Mouse (Mus musculus): ENCODE measurements around the gene Nrgn. TPM values are rescaled to one million over a fixed set of nuclear protein-coding genes. Genes with fewer than 3 reads are reported as not detected.
A peak's percentile ranks its signal among the peaks of the same experiment; 100 is the strongest.

Nrgn gene
- total RNA-seq, 2 experiments from 2014 or later = 1,609 to 1,636 TPM

DNA sequence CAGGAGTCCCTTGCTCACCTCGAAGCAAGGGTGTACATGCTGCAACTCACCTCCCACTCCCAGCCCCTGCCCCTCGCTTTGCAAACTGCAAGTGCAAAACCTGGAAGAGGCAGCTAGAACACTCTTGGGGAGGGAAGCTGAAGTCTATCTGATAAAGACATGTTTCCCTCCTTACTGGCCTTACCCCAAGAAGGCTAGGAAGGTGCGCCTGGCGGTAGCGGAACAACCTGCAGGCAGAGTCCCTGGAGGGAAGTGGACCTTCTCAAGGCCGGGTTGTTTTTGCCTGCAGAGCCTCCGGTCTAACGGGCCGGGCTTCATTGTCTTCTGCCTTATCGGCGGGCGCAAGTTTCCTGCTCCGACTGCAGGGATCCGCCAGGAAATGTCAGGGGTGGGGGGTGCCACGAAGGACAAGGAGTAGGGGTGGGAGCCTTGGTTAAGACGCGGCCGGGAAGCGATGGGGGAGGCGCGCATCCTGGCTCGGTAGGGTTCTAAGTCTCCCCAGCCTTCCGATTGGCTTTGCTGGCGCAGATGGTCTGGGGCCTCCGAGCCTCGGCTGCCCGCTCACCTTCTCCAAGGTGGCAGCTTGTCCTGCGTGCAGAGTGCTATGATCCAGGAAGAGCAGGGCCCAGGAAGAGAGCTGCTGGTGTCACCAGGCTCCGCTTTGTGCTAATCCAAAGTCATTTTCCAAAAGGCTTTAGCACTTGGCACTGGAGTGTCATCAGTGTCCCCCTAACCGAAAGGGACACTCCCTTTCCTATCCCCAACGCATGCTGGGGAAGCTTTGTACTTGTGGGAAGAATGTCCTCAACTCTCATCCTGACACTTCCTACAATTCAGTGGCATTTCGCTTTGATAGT, 22.4 kb downstream of the Nrgn start:
- DNase-seq (ENCODE audit: low spot score in 2 of 2) = no peak

DNA sequence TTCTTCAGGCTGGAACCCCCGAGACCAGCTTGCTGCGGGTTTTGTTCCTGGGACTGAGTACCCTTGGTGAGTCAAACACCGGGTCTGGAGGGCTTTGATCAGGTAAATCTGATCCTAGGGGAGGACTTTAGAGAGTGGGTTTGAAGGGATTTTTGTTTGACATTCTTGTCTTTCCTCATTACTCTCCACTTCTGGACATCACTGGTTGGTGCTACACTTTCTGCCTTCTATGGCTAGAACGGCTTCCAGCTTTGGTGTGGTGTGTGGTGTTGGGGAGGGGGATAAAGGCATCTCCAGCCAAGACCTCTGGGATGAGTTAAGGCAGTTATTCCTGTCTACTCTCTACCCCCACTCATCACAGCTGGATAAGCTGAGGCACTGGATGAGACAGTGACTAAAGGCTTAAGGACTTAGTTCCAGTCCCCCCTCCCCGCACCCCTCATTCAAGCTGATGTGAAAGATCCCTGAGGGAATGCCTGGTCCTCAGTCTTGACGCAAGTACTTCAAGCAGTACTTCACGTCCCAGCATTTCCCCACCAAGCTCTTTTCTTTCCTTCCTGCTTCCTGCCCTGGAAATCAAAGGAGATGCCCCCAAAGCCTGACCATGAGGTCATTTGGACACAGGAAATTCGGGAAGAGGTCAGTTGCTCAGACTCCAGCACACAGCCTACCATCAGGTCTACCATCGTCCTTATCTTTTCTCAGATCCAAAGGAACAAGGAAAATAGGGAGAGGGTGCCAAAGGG, 24.3 kb downstream of the Nrgn start:
- DNase-seq (ENCODE audit: low spot score in 2 of 2) = no peak

DNA sequence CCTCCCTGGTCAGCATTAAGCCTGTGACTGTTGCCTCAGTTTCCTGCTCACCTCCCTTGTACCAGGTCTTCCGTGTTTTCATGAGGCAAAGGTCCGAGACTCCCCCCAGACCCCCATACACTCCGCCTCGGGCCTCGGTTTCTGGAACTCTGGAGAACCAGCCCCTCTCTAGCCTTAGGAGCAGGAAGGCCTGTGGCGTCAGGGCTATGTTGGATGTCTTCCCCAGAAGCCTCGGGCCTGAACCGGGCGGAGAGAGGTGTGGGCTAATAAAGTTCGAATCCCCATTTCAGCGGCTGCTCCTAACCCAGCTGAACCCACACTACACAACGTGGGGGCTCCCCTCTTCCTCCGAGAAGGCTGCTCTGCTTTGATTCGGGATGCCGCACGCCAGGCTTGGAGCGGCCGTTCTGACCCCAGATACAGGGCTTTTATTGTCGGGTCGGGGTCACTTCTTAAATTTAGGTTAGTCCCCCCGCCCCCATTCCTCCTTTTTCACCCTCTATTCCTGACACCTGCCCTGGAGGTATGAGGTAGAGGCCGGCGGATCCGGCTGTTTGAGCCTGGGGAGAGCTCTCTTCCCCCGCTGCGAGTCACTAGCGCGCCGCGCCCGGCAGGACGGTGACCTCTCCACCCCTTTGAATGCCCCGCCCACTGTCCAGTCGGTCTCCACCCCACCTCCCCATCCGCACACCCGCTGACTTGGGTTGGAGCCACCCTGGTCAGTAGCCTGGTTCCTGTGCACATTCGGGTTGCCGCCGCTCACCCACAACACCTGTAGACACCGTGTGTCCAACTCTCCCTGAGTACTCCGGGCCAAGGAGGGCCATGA, 25.1 kb downstream of the Nrgn start, which contains the start of gene Esam:
Gene Esam, plus strand, starts transcription at position 683 of the 829 bp plus-strand sequence.
- DNase-seq (ENCODE audit: low spot score in 2 of 2) = no peak

DNA sequence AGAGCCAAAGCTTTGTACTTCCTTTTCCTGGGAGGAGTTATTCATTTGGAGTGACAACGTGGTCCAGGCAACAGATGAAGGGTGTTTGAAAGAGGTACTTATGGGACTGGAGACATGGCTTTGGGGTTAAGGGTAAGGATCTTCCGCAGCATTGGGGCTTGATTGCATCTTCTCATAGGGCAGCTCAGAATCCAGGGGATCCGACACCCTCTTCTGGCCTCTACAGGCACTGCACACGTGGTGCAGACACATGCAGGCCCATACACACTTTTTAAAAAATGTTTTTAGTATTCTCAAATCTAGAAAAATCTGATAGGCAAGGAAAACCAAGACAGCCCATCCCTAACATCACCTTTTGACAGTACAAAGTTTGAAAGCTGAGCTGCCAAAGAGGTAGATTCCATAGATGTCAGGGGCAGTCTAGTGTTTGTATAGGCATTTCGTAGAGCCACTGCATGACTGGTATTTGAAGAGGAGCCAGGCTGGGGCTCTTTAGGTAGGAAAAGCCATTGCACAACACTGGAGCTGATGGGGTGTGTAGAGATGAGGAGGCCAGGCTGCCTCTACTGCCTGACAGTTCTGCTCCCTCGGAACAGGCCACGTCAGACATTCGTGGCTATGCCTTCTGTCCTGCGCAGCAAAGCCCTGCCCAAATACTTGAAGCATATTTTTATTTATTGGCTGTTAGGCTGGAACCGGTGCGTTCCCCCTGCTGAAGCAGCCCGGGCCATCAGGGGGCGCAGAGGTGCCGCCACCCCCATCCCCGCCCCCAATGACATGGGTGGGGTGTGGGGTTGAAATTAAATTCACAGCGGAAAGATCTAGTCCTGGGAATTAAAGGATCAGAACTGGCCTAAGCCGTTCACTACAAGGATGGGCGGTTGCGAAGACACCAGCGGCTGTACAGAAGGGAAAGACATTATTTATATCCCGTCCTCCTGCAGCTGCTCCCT, 26.0 kb downstream of the Nrgn start:
- DNase-seq (ENCODE audit: low spot score in 2 of 2) = no peak

DNA sequence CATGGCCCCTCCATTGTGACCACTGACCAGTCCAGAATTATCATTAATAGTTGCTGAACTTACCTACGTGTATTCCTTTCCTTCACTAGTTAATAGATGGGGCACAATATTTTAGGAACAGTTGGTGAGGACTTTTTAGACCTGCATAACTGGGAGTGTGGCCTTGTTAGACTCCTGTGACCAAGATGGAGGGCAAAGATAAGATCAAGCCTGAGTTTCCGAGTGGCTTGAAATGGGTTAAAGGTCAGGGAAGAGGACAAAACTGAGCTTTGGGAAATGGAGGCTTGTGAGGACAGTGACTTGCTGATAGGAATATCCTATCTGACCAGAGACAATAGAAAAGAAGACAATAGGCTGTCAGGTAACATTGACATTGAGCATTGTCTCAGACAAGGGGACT, 27.2 kb downstream of the Nrgn start:
- DNase-seq (ENCODE audit: low spot score in 2 of 2) = no peak

DNA sequence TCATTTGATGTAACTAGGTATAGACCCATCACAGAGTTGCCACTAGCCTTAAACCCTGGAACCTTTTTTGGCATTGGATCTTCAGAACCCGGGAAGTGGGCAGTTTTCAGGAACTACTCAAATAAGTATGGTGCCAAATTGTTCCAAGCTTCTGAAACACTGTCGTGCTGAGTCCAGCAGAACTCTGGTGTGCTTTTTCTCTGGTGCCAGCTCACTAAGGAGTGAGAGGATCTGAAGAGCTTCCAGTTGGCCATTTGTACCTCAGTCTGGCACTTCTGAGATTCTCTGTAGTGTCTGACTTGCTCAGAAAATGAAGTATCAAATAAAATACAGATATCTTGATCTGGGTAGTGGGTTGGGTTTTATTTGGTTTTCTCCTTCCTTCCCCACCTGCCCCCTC, 32.7 kb downstream of the Nrgn start:
- no peak for DNase-seq (ENCODE audit: low spot score in 2 of 2)

DNA sequence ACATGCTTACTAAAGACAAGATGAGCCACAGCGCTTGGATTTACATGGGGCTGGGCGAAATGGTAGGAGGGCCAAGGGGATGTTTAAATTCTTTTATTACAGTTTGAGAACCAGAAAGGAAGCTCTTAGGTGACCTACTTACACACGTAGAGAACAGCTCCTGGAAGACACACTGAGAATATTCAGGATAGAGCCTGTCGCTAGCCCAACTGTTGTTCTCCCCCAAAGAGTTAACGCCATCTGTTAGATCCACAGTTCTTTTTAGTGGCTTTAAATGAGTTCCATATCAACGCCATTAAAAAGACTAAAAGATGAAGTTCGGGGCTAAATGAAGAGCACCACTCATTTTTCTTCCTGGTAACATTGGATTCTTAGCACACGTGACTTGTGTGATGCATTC, 33.7 kb downstream of the Nrgn start:
- no peak for DNase-seq (ENCODE audit: low spot score in 2 of 2)

DNA sequence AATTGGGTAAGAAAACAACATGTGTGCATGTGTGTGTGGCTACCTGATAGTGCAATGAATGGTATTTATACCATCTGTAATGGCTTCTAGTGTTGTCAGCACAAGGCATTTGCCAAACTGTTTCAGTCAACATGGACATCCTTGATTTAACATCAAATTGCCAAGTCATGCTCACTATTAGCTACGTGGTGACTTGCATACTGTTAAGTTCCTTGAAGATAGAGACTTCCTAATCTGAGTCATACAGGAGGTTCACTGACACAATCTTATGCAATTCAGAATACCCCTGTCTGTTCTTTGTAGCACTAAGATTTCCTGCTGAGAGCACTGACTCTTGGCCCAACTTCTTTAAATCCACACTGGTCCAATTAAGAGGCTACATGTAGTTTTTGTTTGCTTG, 35.2 kb downstream of the Nrgn start:
- no peak for DNase-seq (ENCODE audit: low spot score in 2 of 2)

DNA sequence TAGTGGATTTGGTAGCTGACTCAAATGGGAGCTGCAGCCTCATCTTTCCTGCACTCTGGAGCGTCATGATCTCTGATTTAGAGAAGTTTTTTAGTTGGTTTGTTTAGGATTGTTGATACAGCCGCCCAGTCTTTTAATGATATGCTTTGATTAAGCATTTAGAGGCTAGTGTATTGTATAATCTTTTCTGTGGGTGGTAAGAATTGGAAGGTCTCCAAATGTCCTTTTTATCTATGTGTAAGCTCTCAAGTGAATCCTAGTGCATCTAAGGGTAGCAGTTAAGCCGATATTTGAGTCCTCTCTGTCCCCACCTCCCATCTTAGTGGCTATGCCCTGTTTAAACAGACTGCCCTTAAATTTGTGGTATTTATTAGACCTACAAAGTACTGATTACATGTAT, 38.2 kb downstream of the Nrgn start:
- no peak for DNase-seq (ENCODE audit: low spot score in 2 of 2)

DNA sequence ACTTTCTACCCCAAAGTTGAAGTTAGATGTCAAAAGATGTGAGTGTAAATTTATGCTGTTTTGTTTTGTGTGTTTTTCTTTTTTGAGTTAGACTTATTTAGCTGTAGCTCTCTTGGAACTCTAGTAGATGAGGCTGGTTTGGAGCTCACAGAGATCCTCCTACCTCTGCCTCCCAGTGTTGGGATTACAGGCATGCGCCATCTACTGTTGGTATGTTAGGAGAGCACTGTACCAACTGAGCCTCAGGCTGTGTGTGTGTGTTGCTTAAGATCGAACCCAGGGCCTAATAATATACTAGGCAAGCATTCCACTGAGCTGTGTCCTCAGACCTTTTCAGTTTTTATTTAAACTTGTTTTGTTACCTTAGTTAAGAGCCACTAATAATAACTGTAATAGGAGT, 40.6 kb downstream of the Nrgn start:
- no peak for DNase-seq (ENCODE audit: low spot score in 2 of 2)

DNA sequence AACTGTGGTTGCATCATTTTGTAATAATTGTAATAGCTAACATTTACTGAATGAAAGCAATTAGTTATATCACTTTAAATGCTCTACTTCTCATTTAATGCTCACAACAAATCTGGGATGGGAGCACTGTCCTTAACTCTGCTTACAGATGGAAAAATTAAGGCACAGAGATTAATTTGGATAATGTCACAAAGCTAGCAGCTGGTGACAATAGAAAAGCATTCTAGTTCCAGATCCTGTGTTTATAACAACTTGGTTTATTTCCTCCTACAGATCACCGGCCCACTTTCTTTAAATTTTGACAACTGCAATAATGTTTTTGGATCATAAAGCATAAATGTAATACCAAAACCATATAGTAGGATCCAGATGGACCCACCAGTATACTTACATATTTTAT, 46.7 kb downstream of the Nrgn start:
- peak in 1 of 2 experiments; percentile 57 for DNase-seq (ENCODE audit: low spot score in 2 of 2)

DNA sequence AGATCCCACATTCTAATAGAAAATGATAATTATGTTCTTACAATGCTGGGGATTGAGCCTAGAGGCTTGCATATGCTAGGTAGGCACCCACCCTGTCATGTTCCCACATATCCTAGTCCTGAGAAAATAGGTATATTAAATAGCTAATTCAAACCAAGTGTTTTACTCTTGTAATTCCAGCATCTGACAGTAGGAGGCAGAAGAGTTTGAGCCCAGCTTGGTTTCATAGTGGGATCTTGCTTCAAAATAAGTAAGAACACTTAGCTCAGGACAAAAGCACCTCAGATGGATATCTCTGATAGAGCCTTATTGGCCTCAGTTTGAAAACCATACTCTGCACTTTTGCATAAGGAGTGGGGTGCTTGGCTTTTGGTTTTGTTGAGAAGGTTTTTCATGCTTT, 48.4 kb downstream of the Nrgn start:
- DNase-seq (ENCODE audit: low spot score in 2 of 2) = no peak

DNA sequence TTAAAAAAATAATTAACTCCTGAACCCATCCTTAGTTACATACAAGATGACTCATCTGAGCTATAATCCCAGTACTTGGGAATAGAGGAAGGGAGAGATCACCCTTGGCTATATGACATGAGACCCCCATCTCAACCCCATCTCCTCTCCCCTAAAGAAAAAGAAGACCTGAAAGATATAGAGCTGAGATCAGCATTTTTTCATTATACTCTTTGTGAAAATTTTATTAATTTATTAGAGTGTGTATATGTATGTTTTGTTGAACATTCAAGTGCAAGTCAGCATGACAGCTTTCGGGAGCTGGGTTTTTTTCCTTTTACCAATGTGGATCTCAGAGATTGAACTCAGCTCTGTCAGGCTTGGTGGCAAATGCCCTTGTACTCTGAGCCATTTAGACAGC, 51.5 kb downstream of the Nrgn start:
- no peak for DNase-seq (ENCODE audit: low spot score in 2 of 2)

DNA sequence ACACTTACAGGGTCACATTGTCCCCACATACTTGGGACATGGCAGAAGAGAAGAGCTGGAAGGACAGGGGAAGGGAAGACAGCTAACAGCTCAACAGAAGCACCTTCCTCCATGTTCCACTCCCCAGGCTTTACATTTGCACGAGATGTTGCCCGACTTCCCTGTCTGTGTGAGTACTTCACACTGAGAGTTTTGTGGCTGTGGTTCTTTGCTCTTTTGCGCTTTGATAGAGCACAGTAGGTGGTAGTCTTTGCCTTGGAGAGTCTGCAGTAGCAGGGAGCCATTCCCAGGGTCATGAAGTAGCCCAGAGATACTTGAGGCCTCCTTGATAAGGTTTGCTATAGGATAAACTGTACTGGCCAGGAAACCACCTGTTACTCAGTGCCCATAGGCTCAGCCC, 52.5 kb downstream of the Nrgn start:
- no peak for DNase-seq (ENCODE audit: low spot score in 2 of 2)

DNA sequence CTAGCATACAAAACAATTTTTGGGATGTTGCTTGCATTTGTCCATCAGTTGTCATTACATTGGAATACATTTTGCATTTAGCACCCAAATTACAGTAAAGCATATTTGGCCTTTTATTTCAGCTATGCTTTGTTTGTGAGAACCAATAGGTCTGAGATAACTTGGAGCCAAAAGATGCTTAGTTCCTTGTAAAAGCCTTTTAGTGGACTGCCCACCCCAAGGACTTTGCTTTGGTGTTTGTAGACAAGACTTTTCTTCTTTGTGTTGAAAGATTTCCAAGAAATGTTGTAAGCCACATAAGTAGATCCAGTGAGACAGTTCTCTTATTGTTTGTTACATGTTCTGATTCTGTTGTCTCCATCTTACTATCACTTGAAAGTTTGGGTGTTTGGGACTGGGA, 56.4 kb downstream of the Nrgn start:
- DNase-seq (ENCODE audit: low spot score in 2 of 2) = no peak

DNA sequence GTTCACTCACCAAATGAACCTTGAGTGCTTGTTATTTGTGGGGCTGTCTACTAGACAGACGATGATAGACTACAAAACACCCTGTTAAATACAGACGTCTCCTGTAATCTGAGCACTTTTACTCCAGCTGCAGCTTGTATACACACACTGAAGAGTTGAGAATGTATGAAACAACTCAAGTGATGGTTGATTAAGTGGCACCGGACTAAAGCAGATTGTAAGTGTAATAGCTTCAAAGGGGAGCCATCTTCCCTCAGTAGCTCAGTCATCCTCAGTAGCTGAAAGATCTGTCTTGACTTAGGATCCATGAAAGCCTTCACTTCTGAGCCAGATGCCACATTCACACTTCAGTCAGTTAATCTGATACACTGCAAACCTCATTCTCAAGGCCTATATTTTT, 56.9 kb downstream of the Nrgn start:
- DNase-seq (ENCODE audit: low spot score in 2 of 2) = no peak

Data from layer of hippocampus, postnatal 14 days (tissue).